Mouse (Mus musculus) bone marrow macrophage, adult 2 months (primary cell): ENCODE data around the gene Shank2. TPM values are rescaled to one million over a fixed set of nuclear protein-coding genes. Genes with fewer than 3 reads are reported as not detected.

ENCODE experiments used
- H3K27ac ChIP-seq: 2 replicates; pipeline ENCODE4 v1.5.1; 2012; ENCODE audit warnings: low read depth, low read length; ENCODE audit not compliant: insufficient read depth
- H3K4me1 ChIP-seq: 2 replicates; pipeline ENCODE4 v1.6.1; 2012; ENCODE audit warnings: low read length; ENCODE audit not compliant: control insufficient read depth, insufficient read depth
- H3K4me3 ChIP-seq: 2 replicates; pipeline ENCODE4 v1.5.1; 2012; ENCODE audit warnings: mild to moderate bottlenecking, low read length, moderate library complexity; ENCODE audit not compliant: insufficient read depth
- CTCF ChIP-seq: IDR thresholded peaks from 2 replicates; pipeline ENCODE4 v1.5.1; 2012; ENCODE audit warnings: low read depth, mild to moderate bottlenecking, low read length, moderate library complexity
- POLR2A ChIP-seq: IDR thresholded peaks from 2 replicates; pipeline ENCODE4 v1.6.1; 2012; ENCODE audit warnings: mild to moderate bottlenecking, low read depth, low read length, borderline replicate concordance
- polyA plus RNA-seq: library from polyadenylated mRNA; stranded (reverse); fragments of >200 nt; gene quantifications from 2 replicates; pipeline ENCODE4 v1.2.4, GENCODE M21; 2012; ENCODE audit not compliant: missing spikeins, insufficient read depth, insufficient read length

The Shank2 gene
- polyA plus RNA-seq, 1 experiment = not detected

DNA sequence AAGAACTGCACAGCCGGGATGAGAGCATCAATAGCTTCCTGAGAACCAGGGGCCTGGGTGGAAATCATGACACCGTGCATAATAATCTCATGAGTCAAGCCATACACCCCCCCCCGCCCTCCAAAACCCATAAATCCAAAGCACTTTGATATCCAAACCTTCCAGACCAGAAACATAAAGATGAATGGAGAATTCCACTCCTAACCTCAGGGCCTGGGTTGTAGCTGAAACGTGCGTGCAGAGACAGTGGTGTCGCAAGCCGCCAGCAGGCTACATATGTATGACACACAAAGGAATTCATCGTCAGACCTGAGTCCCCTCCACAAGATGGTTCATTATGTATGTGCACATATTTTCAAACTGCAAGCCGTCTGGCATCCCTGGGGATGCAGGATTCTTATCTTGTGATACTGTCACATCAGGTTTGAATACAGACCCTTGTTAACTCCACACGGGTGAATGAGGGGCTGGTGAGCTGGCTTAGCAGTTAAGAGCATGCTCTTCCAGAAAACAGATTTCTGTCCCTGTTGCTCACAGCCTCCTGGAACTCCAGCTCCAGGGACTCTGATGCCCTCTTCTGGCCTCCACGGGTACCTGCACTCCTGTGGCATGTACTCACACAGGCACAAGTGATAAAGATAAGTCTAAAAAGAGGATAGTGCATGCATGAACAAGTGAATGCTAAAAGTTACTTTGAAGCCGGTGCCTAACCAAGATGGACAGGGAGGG, 24.5 kb downstream of the Shank2 start:
- TF ChIP-seq POLR2A (no peak), CTCF (no peak)
- no peaks in the 10 kb centered on the region for H3K4me1 ChIP-seq
- no peak overlapping the region for H3K27ac ChIP-seq
- H3K4me3 ChIP-seq = no peak overlapping the region

DNA sequence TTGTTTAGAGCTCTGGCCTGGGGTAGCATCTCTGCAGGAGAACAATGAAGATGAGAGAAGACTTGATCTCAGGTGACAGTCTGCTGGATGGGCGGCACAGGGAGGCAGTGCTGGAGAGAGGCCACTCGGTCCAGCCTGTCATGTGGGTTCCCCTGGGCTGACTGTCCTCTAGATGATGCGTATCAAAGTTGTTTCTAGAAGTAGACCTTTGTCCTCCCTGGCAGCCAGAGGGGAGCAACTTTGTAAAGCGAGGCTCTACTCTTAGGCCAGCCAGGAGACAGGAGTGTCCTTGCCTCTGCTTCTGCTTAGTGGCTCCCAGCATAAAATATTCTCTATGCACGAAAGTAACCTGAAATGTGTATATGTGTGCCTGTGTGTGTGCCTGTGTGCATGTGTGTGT, 27.5 kb downstream of the Shank2 start:
- H3K27ac ChIP-seq = no peak overlapping the region
- no peak for TF ChIP-seq POLR2A
- TF ChIP-seq CTCF = no peak
- no peaks in the 10 kb centered on the region for H3K4me1 ChIP-seq
- H3K4me3 ChIP-seq = no peak overlapping the region

- Histone ChIP-seq H3K27ac (no peak overlapping the region), H3K4me3 (no peak overlapping the region), H3K4me1 (no peaks in the 10 kb centered on the region)
- TF ChIP-seq CTCF (no peak), POLR2A (no peak)
Observed at GRCm38 (mm10) chr7:144030796-144031195, 29.1 kb downstream of the Shank2 start.

DNA sequence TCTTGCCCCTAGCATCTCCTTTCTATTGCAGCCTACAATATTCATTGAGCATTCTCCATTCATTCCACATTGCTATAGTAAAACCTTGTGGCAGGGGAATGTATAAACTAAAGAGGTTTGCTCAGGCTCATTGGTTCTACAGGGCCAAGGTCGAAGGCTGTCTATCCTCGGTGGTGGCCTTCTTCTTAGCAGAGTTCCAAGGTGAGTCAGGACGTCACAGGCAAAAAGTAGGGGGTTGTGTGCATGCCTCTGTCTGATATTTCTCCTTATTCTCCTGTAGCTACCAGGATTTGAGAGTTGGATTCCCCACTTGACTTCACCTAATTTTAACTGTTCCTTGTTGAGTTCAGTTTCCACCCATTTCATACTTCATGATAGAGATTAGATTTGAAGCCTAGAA, 29.9 kb downstream of the Shank2 start:
- TF ChIP-seq CTCF (no peak), POLR2A (no peak)
- Histone ChIP-seq H3K4me3 (no peak overlapping the region), H3K4me1 (no peaks in the 10 kb centered on the region), H3K27ac (no peak overlapping the region)

GRCm38 (mm10) chr7:144037541-144037940, 35.8 kb downstream of the Shank2 start:
- no peak for TF ChIP-seq CTCF
- no peak for TF ChIP-seq POLR2A
- Histone ChIP-seq H3K27ac (no peak overlapping the region), H3K4me1 (no peaks in the 10 kb centered on the region), H3K4me3 (no peak overlapping the region)

DNA sequence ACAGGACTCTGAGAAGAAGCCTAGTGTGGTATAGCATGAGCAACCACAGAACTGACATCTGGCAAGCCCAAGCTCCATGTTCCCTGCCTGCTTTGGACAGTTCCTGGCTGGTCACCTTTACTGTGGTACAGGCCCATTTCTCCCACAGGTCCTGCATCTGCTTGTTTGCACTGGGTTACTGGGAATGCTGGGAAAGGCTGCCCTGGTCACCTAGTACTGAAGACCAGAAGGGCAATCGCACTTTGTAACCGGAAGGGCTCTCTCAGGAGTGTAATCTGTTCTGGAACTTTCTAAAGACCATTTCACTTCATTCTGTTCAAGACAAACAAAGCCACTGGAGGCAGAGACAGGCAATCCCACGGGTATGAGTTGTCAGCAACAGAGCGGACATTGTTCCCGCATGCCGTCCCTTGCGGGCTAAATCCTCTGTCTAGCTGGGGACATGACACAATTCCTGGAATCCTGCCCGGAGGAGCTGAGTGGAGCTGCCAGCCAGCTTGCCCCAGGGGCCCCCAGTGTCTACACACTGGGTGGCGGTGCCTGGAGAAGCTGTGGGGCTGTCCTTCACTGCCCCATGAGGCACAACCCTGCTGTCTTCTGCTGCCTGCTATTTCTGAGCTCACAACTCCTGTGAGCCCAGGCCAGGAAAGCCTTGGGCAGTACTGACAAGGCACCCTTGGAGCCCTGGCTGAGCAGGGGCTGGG, 36.4 kb downstream of the Shank2 start:
- Histone ChIP-seq H3K27ac (no peak overlapping the region), H3K4me3 (no peak overlapping the region), H3K4me1 (no peaks in the 10 kb centered on the region)
- no peak for TF ChIP-seq POLR2A
- TF ChIP-seq CTCF = no peak

DNA sequence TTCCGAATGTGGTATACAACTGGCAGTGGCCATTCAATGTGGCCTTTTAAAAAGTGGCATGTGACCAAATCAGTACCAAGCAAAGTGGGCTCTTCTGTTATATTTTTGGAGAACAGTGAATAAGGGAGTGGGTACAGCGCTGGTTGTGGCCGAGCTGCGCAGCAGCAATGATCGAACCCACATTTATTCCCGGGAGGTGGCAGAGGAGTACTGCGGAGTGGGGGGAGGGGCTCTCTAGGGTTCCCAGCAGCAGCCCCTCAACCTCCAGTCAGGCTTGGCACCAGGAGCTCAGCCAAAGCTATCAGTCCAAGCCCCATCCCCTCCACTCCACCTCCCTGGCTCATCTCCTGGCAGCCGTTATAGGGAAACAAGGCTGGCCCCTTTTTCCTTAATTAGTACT, 37.0 kb downstream of the Shank2 start:
- Histone ChIP-seq H3K4me3 (no peak overlapping the region), H3K27ac (no peak overlapping the region), H3K4me1 (no peaks in the 10 kb centered on the region)
- TF ChIP-seq POLR2A (no peak), CTCF (no peak)

DNA sequence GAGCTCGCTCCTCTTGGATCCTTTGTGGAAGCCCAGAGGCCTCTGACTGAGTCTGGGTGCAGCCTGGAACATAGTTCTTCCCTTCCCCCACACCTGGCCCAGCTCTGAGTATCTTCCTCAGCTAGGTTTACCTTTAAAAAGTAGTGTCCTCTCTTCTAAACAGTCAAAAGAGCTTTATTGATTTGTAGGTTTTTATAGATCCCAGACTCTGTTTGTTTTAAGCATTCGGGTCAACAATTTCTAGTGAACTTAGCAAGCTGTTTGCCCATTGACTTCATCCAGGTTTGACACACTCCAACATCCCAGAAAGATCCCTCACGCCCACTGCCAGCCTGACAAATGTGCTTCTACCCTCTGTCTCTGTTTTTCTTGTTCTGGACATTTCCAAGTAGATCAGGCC, 38.6 kb downstream of the Shank2 start:
- TF ChIP-seq POLR2A = no peak
- TF ChIP-seq CTCF = no peak
- H3K4me3 ChIP-seq = no peak overlapping the region
- H3K27ac ChIP-seq = no peak overlapping the region
- H3K4me1 ChIP-seq = no peaks in the 10 kb centered on the region

DNA sequence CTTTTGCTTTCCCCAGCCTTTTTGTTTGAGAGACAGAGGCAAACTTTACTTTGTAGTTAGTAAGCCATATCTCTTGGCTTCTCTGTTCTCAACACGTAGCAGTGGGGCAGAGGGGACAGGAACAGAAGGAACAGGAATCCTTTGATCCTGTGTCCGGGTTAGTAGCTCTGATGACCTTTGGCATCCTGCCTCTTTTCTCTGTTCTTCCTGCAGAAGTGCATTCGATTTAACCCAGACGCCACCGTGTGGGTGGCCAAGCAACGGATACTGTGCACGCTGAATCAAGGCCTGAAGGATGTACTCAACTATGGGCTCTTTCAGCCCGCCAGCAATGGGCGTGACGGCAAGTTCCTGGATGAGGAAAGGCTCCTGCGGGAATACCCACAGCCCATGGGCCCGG, 50.3 kb downstream of the Shank2 start:
- no peak overlapping the region for H3K4me3 ChIP-seq
- no peak overlapping the region for H3K27ac ChIP-seq
- H3K4me1 ChIP-seq = no peaks in the 10 kb centered on the region
- TF ChIP-seq CTCF (no peak), POLR2A (no peak)

DNA sequence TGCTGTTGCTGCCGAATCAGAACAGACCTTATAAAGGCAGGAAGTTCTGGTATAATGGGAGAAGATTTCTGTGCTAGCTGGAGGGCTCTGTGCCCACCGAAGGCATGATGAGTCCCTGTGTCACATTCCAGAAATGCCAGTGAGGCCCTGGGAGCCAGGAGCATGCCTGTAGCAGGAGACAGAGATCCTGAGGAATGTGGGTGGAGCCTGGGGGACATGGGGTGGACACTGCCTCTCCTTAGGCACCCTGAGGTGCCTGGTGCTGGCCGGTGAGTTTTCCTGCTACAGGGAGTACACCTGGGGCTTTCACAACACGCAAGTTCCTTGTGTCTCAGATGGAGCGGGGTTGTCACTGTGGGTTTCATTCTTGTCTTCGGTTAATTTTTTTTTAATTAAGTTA, 53.5 kb downstream of the Shank2 start:
- TF ChIP-seq POLR2A (no peak), CTCF (no peak)

More for the DNA sequence above, 53.5 kb downstream of the Shank2 start:
- Histone ChIP-seq H3K27ac (no peak overlapping the region), H3K4me1 (no peaks in the 10 kb centered on the region), H3K4me3 (no peak overlapping the region)
